Mouse (Mus musculus) hindbrain, embryonic 12.5 days (tissue): ENCODE measurements around the gene Cyp2f2. TPM values are rescaled to one million over a fixed set of nuclear protein-coding genes. Genes with fewer than 3 reads are reported as not detected.

Experiments
- ATAC-seq: fragments of 200-750 bp; cut with Nextera tagmentation; 2 replicates; pipeline ENCODE4 v1.8.0; 2017; ENCODE audit warnings: moderate TSS enrichment; ENCODE audit not compliant: low FRiP score
- H3K27ac ChIP-seq: fragments of 300-500 bp; sonication (generic); 2 replicates; pipeline ENCODE4 v1.5.1; 2016; ENCODE audit warnings: mild to moderate bottlenecking
- H3K27me3 ChIP-seq: fragments of 300-500 bp; sonication (generic); 2 replicates; pipeline ENCODE4 v1.6.1; 2016; ENCODE audit warnings: mild to moderate bottlenecking
- H3K36me3 ChIP-seq: fragments of 300-500 bp; sonication (generic); 2 replicates; pipeline ENCODE4 v1.6.1; 2016; ENCODE audit warnings: mild to moderate bottlenecking
- H3K4me1 ChIP-seq: fragments of 300-500 bp; sonication (generic); 2 replicates; pipeline ENCODE4 v1.6.1; 2016
- H3K4me2 ChIP-seq: fragments of 300-500 bp; sonication (generic); replicated peaks from 2 replicates; pipeline ENCODE4 v1.6.1; 2016; ENCODE audit warnings: mild to moderate bottlenecking
- H3K4me3 ChIP-seq: fragments of 300-500 bp; sonication (generic); 2 replicates; pipeline ENCODE4 v1.5.1; 2016; ENCODE audit warnings: mild to moderate bottlenecking
- H3K9ac ChIP-seq: fragments of 300-500 bp; sonication (generic); 2 replicates; pipeline ENCODE4 v1.6.1; 2016; ENCODE audit warnings: mild to moderate bottlenecking, moderate library complexity
- H3K9me3 ChIP-seq: fragments of 300-500 bp; sonication (generic); replicated peaks from 2 replicates; pipeline ENCODE4 v1.6.1; 2016; ENCODE audit warnings: mild to moderate bottlenecking
- WGBS: fragments of 180-500 bp; shearing (Covaris S2); methylation state at CpG from one replicate; pipeline ENCODE4 v1.1.7; 2016; 5-methylcytosine and 5-hydroxymethylcytosine counted together
- polyA plus RNA-seq: library from polyadenylated mRNA; unstranded; fragments of >200 nt; fragmentation: Nextera tagmentation; extraction: Ambion mirVana; gene quantifications from 2 replicates; pipeline ENCODE4 v1.2.1, GENCODE M21; 2016

The Cyp2f2 gene
- not detected in 2 replicates for polyA plus RNA-seq

GRCm38 (mm10) chr7:27119676-27120075, at the start of gene Cyp2f2:
Cyp2f2 (plus strand) TSS chr7:27119909.
- Histone ChIP-seq H3K27ac (no peak within 1 kb of the TSS), H3K4me3 (no peak within 1 kb of the TSS), H3K27me3 (no peaks in the 10 kb centered on the region), H3K9ac (no peak within 1 kb of the TSS), H3K36me3 (no peaks in the 10 kb centered on the region), H3K4me2 (no peak within 1 kb of the TSS), H3K4me1 (no peaks in the 10 kb centered on the region), H3K9me3 (no peaks in the 10 kb centered on the region)
- ATAC-seq = no peak

- WGBS = 81% methylated on average over 1 of the region's 1 CpGs
- H3K4me3 ChIP-seq = no peak overlapping the region
Measured at GRCm38 (mm10) chr7:27078641-27079040, 41.1 kb upstream of the Cyp2f2 start.

GRCm38 (mm10) chr7:27081625-27082024, 38.1 kb upstream of the Cyp2f2 start:
- H3K36me3 ChIP-seq = no peaks in the 10 kb centered on the region
- WGBS = 69% methylated on average over 2 of the region's 2 CpGs
- H3K9ac ChIP-seq = no peak overlapping the region
- H3K4me3 ChIP-seq = no peak overlapping the region
- H3K4me1 ChIP-seq = no peaks in the 10 kb centered on the region
- H3K27me3 ChIP-seq = no peaks in the 10 kb centered on the region
- H3K4me2 ChIP-seq = no peak overlapping the region
- no peaks in the 10 kb centered on the region for H3K9me3 ChIP-seq
- H3K27ac ChIP-seq = no peak overlapping the region
- no peak for ATAC-seq

More at GRCm38 (mm10) chr7:27078641-27079040, 41.1 kb upstream of the Cyp2f2 start:
- H3K9ac ChIP-seq = no peak overlapping the region
- H3K27me3 ChIP-seq = no peaks in the 10 kb centered on the region
- no peaks in the 10 kb centered on the region for H3K36me3 ChIP-seq
- no peak for ATAC-seq
- no peak overlapping the region for H3K27ac ChIP-seq
- H3K4me1 ChIP-seq = no peaks in the 10 kb centered on the region
- no peak overlapping the region for H3K4me2 ChIP-seq
- no peaks in the 10 kb centered on the region for H3K9me3 ChIP-seq

- Histone ChIP-seq H3K4me3 (no peak overlapping the region), H3K27me3 (no peaks in the 10 kb centered on the region), H3K9me3 (peaks cover 5% of the 10 kb centered on the region; the same call in 1 of the 2 replicates), H3K36me3 (no peaks in the 10 kb centered on the region), H3K27ac (no peak overlapping the region), H3K9ac (no peak overlapping the region), H3K4me1 (no peaks in the 10 kb centered on the region), H3K4me2 (no peak overlapping the region)
- ATAC-seq = no peak
- 84% methylated on average over 4 of the region's 4 CpGs for WGBS
Measured at GRCm38 (mm10) chr7:27091039-27091438, 28.7 kb upstream of the Cyp2f2 start.

- H3K36me3 ChIP-seq = no peaks in the 10 kb centered on the region
- no peak overlapping the region for H3K4me2 ChIP-seq
- H3K4me3 ChIP-seq = no peak overlapping the region
- H3K9ac ChIP-seq = no peak overlapping the region
- ATAC-seq = no peak
- no peaks in the 10 kb centered on the region for H3K4me1 ChIP-seq
- H3K27me3 ChIP-seq = no peaks in the 10 kb centered on the region
- H3K27ac ChIP-seq = no peak overlapping the region
- H3K9me3 ChIP-seq = peaks cover 5% of the 10 kb centered on the region; the same call in 1 of the 2 replicates
- 64% methylated on average over 7 of the region's 7 CpGs for WGBS
Measured at GRCm38 (mm10) chr7:27092038-27092703, 27.5 kb upstream of the Cyp2f2 start.

GRCm38 (mm10) chr7:27092882-27093281, 26.8 kb upstream of the Cyp2f2 start:
- Histone ChIP-seq H3K4me3 (no peak overlapping the region), H3K4me2 (no peak overlapping the region), H3K27ac (no peak overlapping the region), H3K9me3 (peaks cover 5% of the 10 kb centered on the region; the same call in 1 of the 2 replicates), H3K36me3 (no peaks in the 10 kb centered on the region), H3K9ac (no peak overlapping the region), H3K4me1 (no peaks in the 10 kb centered on the region), H3K27me3 (no peaks in the 10 kb centered on the region)
- ATAC-seq = no peak
- 48% methylated on average over 1 of the region's 1 CpGs for WGBS

- no peak overlapping the region for H3K27ac ChIP-seq
- H3K9me3 ChIP-seq = peaks cover 10% of the 10 kb centered on the region
- no peaks in the 10 kb centered on the region for H3K27me3 ChIP-seq
- no peaks in the 10 kb centered on the region for H3K36me3 ChIP-seq
- no peak overlapping the region for H3K9ac ChIP-seq
- no peak for ATAC-seq
- H3K4me3 ChIP-seq = no peak overlapping the region
- 61% methylated on average over 5 of the region's 5 CpGs for WGBS
- no peak overlapping the region for H3K4me2 ChIP-seq
- H3K4me1 ChIP-seq = no peaks in the 10 kb centered on the region
Measured at GRCm38 (mm10) chr7:27104882-27105281, 14.8 kb upstream of the Cyp2f2 start.

GRCm38 (mm10) chr7:27110327-27110726, 9.4 kb upstream of the Cyp2f2 start:
- H3K4me3 ChIP-seq = no peak overlapping the region
- H3K36me3 ChIP-seq = no peaks in the 10 kb centered on the region
- no peak overlapping the region for H3K27ac ChIP-seq
- peaks cover 4% of the 10 kb centered on the region; the same call in 1 of the 2 replicates for H3K9me3 ChIP-seq
- no peaks in the 10 kb centered on the region for H3K4me1 ChIP-seq
- no peaks in the 10 kb centered on the region for H3K27me3 ChIP-seq
- no peak overlapping the region for H3K9ac ChIP-seq
- ATAC-seq = no peak
- H3K4me2 ChIP-seq = no peak overlapping the region

GRCm38 (mm10) chr7:27111038-27111437, 8.7 kb upstream of the Cyp2f2 start:
- Histone ChIP-seq H3K9me3 (peaks cover 4% of the 10 kb centered on the region; the same call in 1 of the 2 replicates), H3K27ac (no peak overlapping the region), H3K4me3 (no peak overlapping the region), H3K4me2 (no peak overlapping the region), H3K36me3 (no peaks in the 10 kb centered on the region), H3K4me1 (no peaks in the 10 kb centered on the region), H3K27me3 (no peaks in the 10 kb centered on the region), H3K9ac (no peak overlapping the region)
- no peak for ATAC-seq
- WGBS = 89% methylated on average over 1 of the region's 1 CpGs

- no peak for ATAC-seq
- Histone ChIP-seq H3K27ac (no peak overlapping the region), H3K36me3 (no peaks in the 10 kb centered on the region), H3K27me3 (no peaks in the 10 kb centered on the region), H3K4me1 (no peaks in the 10 kb centered on the region), H3K9ac (no peak overlapping the region), H3K9me3 (peaks cover 4% of the 10 kb centered on the region; the same call in 1 of the 2 replicates), H3K4me3 (no peak overlapping the region), H3K4me2 (no peak overlapping the region)
- WGBS = 81% methylated on average over 3 of the region's 3 CpGs
Measured at GRCm38 (mm10) chr7:27111987-27112386, 7.7 kb upstream of the Cyp2f2 start.

- ATAC-seq = no peak
- Histone ChIP-seq H3K4me2 (no peak overlapping the region), H3K9ac (no peak overlapping the region), H3K27ac (no peak overlapping the region), H3K4me1 (no peaks in the 10 kb centered on the region), H3K9me3 (no peaks in the 10 kb centered on the region), H3K27me3 (no peaks in the 10 kb centered on the region), H3K36me3 (no peaks in the 10 kb centered on the region), H3K4me3 (no peak overlapping the region)
- 70% methylated on average over 4 of the region's 4 CpGs for WGBS
Measured at GRCm38 (mm10) chr7:27118033-27118511, 1.6 kb upstream of the Cyp2f2 start.

GRCm38 (mm10) chr7:27124305-27124832, 4.7 kb downstream of the Cyp2f2 start:
- no peak overlapping the region for H3K9ac ChIP-seq
- 77% methylated on average over 5 of the region's 5 CpGs for WGBS
- no peaks in the 10 kb centered on the region for H3K9me3 ChIP-seq
- H3K4me2 ChIP-seq = no peak overlapping the region
- H3K27ac ChIP-seq = no peak overlapping the region
- no peaks in the 10 kb centered on the region for H3K36me3 ChIP-seq
- ATAC-seq = no peak
- no peaks in the 10 kb centered on the region for H3K4me1 ChIP-seq
- no peaks in the 10 kb centered on the region for H3K27me3 ChIP-seq
- H3K4me3 ChIP-seq = no peak overlapping the region

GRCm38 (mm10) chr7:27124969-27125368, 5.3 kb downstream of the Cyp2f2 start:
- no peak for ATAC-seq
- H3K27ac ChIP-seq = no peak overlapping the region
- no peaks in the 10 kb centered on the region for H3K27me3 ChIP-seq
- no peaks in the 10 kb centered on the region for H3K36me3 ChIP-seq
- H3K4me1 ChIP-seq = no peaks in the 10 kb centered on the region
- WGBS = 91% methylated on average over 4 of the region's 4 CpGs
- H3K4me2 ChIP-seq = no peak overlapping the region
- H3K9ac ChIP-seq = no peak overlapping the region
- no peaks in the 10 kb centered on the region for H3K9me3 ChIP-seq
- no peak overlapping the region for H3K4me3 ChIP-seq
